Mouse (Mus musculus): Measurements from ENCODE around the gene Nppa.

The Nppa gene

DNA sequence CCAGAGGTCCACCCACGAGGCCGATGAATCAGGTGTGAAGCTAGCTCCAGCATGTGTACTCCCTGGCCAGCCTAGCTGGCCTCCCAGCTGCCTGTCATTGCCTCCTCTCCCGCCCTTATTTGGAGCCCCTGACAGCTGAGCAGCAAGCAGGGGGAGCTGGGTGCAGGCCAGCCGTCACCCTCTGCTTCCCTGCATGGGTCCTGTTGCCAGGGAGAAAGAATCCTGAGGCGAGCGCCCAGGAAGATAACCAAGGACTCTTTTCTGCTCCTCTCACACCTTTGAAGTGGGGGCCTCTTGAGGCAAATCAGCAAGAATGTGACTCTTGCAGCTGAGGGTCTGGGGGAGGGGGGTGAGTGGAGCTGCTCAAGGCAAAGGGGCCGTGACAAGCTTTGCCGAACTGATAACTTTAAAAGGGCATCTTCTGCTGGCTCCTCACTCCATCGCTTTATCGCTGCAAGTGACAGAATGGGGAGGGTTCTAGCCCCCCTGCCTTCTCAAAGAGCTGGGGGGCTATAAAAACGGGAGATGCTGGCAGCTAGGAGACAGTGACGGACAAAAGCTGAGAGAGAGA lies at the start of gene Nppa:
Gene Nppa (plus strand): TSS at position 521 of the 571 bp plus-strand sequence.
- in situ Hi-C loops (cut with MboI, MseI): loop anchor here in 1 of 2 experiments (5.0 kb wide), 1 partner anchor 43 kb away; no protein-coding TSS in a partner anchor

DNA sequence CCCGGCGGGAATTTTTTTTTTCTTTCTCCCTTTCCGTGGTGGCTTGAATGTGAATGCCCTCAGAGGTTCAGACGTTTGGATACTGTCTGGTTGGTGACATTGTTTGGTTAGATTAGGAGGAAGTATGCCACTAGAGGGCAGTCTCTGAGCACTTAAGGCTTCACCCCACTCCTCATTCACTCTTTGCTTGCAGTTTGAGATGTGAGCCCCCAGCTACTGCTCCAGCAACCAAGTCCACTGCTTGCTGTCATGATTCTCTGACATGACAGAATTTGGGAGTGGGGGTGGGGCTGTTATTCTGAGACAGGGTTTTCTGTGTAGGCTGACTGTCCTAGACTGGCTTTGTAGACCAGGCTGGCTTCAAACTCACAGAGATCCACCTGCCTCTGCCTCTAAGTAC lies 46.9 kb upstream of the Nppa start:
- in situ Hi-C loops (cut with MboI, MseI): no loop called here

DNA sequence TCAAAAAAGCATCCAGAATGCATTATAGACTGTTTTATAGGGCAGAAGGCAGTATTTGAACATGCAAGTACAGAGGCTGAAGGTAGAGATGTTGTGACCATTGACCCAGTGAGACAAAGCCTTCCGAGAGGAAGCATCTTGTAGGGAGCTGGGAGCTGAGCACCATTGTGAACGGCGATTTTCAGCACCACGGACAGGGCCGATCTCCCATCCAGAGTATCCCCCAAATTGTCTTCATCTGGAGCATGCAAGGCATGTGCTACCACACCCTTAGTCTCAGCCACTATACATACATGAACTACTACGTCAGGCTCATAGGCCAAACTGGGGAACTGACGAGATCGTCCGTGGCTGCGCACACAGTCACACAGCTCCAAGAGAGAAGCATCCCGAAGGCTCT lies 43.4 kb upstream of the Nppa start:
- in situ Hi-C loops (cut with MboI, MseI): loop anchor here in 1 of 2 experiments (5.0 kb wide), 2 partner anchors 45 to 110 kb away; partner anchors contain the start of gene Nppa

DNA sequence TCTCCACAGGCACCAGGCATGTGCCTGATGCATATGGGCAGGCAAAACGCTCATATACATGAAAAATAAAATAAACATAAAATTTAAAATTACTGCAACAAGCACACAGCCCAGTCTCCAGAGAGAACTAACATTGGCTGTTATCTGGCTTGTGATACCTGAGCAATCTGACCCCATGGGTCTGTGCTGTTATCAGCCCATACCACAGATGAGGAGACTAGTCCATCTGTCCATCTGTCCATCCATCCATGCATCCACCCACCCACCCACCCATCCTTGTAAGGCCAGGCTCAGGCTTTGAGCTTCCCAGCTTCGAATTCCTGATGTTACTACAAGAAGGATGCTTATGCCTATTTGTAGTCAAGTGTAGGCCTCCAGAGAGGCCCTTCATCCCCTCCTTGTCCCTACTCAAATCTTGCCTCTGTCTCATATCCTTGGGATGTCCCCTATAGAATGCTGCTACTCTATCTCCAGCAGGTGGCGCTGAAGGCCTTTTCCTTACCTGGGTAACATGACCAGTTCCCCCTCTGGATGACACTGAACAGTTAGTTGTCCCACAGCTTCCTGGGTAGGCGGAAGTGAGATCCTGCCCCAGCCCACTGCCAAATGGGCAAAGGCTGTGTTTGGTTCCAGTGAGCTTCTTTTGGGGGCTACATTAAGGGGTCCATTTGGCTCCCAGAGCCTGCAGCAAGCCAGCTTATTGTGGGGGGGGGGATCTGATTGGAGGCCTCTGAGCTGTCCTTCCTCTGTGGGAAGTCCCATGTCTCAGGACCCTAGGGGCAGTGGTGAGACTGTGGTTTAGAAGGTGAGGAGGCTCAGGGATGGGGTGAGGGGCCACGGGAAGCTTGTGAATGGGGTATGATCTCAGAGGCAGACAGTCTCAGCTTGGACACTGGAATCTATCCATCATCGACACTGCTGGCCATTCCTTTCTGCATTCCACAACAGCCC lies 40.4 kb upstream of the Nppa start:
- in situ Hi-C loops (cut with MboI, MseI): loop anchor here (5.0 kb wide), 3 partner anchors 42 to 107 kb away; partner anchors contain the start of gene Nppa (in 1 of the 2)

DNA sequence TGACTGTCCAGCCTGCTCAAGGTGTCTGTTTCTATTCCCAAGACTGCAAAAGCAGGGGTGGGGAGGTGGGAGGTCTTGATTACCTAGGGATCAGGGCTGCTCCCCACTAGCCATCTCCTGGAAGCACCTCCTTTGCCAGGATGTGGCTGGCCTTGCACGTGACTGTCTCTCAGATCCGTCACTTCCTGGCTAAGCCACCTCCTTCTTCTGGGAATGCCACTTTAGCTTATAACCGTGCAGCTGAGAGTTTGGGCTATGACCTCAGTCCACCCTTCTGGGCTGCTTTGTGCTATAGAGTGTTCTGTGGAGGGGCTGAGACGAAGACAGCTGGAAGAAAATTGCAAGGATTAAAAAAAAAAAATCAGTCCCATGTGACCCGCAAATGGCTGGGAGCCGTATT lies 37.7 kb upstream of the Nppa start:
- in situ Hi-C loops (cut with MboI, MseI): loop anchor here in 1 of 2 experiments (5.0 kb wide), 1 partner anchor 45 kb away; no protein-coding TSS in a partner anchor

DNA sequence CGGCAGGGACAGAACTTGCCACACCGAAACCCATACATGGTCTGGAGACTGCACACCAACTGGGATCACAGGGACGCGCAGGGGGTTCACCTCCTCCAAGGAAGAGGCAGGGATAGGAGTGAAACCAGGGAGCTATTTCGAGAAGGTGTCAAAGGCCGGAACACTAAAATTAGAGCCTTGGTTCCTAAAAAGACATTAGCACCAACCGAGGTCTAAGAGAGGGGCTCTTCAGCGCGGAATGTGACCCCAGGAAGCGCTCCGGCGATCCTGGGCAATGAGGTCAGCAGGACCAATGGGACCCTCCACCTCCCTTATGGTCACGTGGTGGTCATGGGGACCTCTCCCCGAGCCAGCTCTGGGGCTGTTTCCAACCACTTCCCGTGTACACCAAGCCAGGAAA lies 36.9 kb upstream of the Nppa start:
- in situ Hi-C loops (cut with MboI, MseI): loop anchor here in 1 of 2 experiments (5.0 kb wide), 1 partner anchor 44 kb away; no protein-coding TSS in a partner anchor

DNA sequence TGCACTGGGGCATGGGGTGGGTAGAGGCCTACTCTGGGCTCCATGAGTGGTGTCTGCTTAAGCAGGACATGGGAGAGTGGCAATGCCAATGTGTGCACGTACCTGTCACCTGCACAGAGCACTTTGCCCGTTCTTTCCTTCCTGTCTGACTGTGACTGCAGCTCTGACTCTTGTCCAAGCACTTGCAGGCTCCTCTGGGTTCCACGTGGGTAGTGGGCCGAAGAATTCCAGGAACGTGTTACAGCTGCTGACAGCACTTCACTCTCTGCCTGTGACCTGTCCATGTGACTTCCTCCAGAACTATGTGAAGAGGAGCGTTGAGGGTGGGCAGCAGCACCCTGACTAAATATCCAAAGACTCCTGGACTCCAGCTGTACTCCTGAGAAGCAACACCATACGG lies 34.8 kb upstream of the Nppa start:
- in situ Hi-C loops (cut with MboI, MseI): no loop called here

DNA sequence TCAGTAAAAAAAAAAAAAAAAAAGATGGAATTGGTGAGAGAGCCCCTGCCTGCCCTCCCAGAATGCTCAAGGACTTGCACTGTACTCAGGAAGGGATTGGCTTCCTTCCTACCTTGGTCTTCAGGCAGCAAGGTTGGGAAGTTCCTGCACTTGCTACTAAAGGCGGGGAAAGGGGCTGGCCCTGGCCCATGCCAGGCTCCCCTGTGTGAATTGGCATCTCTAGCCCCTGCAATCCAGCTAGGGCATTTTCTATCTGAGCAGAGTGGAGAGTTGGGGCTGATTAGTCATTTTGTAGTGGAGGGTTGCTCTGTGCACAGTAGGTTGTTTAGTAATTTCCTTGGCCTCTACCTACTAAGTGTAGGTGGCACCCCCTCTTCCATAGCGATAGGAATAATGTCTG lies 31.7 kb upstream of the Nppa start:
- in situ Hi-C loops (cut with MboI, MseI): no loop called here

DNA sequence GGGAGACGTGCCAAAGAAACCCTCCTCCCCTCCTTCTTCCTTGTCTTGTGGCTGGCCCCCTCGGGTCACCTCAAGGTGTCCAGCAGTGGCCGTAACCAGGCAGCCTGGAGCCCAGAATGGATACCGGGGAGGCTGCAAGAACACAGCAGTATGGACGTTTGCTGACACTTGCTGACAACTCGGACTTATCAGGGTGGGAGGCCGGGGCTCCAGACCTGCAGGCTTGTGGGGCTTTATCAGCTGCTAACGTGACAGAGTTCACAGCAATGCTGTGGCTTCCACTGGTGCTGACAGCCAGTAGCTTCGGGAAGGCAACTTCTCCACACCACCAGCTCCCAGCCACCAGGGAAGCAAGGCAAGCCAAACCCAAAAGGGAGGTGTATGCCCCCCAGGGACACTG lies 31.2 kb upstream of the Nppa start:
- in situ Hi-C loops (cut with MboI, MseI): no loop called here

DNA sequence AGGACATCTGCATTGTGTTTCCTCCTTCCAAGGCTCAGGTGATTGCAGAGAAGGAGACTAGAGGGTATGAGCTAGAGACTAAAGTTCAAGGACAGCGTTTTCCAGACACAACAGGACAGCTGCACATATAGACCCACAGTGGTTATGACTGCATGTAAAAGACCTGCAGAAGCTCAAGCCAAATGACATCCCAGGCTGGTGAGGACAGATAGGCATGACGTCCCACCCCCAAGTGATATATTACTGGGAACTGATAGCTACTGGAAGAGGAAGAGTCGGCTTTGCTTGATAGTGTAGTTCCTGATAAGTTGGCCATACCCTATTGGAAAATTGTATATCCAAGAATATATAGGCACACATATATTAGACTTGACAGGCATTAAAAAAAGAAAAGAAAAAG lies 24.3 kb upstream of the Nppa start:
- in situ Hi-C loops (cut with MboI, MseI): no loop called here

DNA sequence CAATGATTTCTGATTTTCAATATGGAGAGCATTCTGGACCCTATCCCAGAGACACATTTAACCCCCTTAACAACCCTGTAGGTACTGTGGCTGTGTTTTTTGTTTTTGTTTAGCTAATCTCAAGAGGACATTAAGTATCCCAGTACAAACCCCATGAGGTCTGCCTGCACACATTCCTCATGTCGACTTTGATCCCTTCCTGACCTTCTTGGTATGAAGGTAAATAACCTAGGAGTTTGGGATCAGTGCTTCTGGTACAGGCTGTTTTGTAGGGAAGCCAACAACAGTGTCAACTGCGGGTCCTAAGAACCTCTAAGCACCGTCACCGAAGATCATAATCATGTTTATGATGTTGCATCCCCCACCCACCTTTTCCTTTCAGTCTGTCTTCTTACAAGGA lies 22.8 kb upstream of the Nppa start:
- in situ Hi-C loops (cut with MboI, MseI): no loop called here

DNA sequence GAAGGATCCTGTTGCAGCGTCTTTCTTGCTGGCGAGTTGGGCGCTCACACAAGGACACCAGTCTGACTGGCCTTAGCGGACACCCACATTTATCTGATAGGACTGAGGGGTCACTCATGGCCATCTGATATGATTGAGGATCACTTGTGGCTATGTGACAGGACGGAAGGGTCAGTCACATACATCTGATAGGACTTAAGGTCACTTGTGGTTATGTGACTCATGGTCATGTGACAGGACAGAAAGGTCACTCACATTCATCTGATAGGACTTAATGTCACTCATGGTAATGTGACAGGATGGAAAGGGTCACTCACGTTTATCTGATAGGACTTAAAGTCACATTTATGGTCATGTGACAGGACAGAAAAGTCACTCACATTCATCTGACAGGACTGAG lies 22.1 kb upstream of the Nppa start:
- in situ Hi-C loops (cut with MboI, MseI): no loop called here

DNA sequence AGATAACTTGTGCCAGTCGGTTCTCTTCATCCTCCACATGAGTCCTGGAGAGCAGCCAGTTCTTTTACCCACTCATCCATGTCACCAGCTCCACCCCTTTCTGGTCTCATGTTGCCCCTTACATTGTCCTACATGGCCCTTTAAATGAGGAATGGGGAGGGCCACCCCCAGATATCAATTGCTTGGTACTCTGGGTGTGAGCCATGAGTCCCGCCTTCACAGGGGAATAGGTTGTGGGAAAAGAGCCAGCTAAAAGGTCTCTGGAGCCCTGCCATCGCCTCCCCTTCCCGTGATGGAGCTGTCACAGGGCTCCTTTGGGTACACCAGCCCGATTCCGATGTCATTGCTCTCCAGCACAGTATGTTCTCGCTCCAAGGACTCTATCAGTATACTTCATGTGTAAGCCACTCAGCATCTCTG lies 21.1 kb upstream of the Nppa start:
- in situ Hi-C loops (cut with MboI, MseI): no loop called here

DNA sequence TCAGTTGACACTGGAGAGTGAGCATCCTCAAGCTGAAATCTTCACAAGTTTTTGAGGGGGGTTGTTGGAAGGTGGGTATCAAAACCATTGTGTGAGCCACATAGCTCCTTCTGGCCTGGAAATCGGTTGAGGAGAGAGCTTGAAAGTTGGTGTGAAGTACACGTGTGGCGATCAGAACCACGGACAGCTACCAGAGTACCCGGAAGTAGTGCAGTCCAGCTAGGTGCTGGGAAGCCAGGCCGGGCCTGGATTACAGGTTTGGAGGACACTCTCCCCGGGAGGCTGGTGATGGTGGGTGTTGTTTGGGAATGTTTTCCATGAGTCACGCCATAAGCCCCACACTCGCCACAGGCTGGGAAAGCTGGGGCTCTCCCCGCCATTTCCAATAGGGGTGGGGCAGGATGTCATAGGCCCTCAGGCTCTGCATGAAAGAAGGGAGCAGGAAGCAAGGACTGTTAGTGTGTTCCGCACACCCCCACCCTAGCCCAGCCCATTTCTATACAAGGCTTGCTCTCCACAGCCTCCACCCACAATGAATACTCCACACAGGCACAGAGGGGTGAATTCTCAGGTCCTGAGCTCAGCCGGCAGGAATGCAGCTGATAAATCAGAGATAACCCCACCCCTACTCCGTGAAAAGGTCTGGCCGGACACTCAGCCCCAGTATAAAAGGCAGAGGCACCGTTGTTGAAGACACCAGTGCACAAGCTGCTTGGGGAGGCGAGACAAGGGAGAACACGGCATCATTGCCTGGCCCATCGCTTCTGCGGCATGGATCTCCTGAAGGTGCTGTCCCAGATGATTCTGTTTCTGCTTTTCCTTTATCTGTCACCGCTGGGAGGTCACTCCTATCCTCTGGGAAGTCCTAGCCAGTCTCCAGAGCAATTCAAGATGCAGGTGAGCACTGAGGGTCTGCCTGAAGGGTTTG lies 15.1 kb upstream of the Nppa start, which contains the start of gene Nppb:
Gene Nppb (plus strand): TSS at position 584 of the 928 bp plus-strand sequence.
- in situ Hi-C loops (cut with MboI, MseI): no loop called here

DNA sequence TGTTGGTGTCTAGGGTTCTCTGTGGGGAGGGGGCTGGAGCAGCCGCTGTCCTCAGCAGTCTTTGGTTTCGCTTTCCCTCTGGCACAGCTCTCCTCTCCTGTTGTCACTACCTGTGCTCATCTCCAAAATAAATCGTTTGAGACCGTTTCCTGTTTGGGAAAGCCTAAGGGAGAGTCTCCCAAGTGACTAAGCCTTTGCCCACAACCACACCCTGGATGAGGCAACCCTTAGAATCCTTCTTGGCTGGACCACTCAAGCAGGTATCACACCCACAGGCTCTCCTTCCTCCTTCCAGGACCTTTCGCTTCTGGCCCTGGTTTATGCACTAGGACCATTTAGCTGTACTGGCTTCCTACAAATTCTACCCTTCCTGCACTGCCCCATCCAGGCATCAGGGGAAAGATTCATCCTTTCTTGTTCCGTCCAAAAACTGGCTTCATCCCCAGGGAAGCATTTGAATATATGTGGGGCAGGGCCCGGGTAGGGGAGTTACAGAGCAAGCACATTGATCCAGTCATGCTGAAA lies 6.9 kb upstream of the Nppa start:
- in situ Hi-C loops (cut with MboI, MseI): no loop called here

DNA sequence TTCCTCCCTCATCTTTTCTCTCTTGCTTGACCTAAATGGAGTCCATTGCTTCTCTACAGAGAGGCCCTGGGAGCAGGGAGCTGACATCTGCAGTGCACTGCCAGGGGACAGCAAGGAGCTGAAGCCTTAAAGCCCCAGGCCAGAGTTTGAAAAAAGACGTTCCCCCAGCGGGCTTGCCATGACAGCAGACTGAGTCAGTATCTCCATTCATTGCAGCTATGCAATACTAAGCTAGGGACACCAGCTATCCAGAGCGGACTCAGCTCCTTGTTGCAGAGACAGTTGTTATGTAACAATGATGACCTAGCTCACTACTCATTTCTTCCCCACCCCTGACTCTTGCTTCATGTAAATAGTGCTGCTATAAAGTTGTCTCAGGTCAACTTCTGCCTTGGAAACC lies 5.2 kb upstream of the Nppa start:
- in situ Hi-C loops (cut with MboI, MseI): no loop called here

DNA sequence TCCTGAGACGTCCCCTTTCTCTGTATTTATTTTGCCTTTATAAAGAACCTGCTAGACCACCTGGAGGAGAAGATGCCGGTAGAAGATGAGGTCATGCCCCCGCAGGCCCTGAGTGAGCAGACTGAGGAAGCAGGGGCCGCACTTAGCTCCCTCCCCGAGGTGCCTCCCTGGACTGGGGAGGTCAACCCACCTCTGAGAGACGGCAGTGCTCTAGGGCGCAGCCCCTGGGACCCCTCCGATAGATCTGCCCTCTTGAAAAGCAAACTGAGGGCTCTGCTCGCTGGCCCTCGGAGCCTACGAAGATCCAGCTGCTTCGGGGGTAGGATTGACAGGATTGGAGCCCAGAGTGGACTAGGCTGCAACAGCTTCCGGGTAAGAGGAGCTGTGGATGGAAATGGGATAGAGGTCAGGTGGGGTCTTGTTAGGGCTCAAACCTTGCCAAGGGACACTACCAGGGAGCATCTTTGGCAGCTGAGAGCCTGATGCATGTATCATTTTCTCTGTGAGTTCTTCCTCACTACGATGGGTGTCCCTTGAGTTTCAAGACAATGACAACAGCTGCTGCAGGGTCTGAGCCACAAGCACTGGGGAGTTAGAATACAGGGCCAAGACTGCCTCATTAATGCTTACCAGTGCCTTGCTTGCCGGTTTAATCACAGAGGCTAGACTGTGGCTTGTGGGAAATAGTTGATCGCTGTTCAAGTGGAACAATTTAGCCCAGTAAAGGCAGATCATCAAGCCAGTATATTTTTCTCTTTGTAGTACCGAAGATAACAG lies 679 bp downstream of the Nppa start:
- in situ Hi-C loops (cut with MboI, MseI): loop anchor here in 1 of 2 experiments (5.0 kb wide), 1 partner anchor 44 kb away; no protein-coding TSS in a partner anchor

DNA sequence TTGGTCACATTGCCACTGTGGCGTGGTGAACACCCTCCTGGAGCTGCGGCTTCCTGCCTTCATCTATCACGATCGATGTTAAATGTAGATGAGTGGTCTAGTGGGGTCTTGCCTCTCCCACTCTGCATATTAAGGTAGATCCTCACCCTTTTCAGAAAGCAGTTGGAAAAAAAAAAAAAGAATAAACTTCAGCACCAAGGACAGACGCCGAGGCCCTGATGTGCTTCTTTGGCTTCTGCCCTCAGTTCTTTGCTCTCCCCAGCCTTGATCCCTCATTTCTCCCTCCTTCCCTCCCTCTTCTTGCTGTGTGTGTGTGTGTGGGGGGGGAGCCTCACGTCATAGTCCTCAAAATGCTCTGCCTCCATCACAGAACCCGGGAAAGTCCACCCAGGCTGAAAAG lies 1.3 kb downstream of the Nppa start:
- in situ Hi-C loops (cut with MboI, MseI): loop anchor here in 1 of 2 experiments (5.0 kb wide), 1 partner anchor 45 kb away; no protein-coding TSS in a partner anchor

DNA sequence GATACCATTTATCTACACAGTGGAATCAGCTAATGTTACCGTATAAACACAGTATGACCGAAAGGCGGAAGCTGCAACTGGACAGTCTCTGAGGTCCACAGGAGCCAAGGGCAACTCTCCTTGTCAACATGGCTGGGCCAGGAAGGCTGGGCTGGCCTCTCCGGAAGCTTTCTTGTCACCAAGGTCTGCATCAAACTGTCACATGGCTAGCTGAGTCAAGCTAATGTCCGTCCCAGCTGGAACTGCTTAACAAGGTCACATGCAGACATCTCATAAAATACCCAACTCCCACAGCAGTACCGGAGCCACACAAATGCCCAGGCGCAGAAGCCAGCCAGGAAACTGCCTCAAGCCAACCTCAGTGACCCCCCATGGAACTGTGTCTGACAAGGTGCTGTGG lies 3.8 kb downstream of the Nppa start:
- in situ Hi-C loops (cut with MboI, MseI): loop anchor here in 1 of 2 experiments (5.0 kb wide), 1 partner anchor 47 kb away; no protein-coding TSS in a partner anchor

DNA sequence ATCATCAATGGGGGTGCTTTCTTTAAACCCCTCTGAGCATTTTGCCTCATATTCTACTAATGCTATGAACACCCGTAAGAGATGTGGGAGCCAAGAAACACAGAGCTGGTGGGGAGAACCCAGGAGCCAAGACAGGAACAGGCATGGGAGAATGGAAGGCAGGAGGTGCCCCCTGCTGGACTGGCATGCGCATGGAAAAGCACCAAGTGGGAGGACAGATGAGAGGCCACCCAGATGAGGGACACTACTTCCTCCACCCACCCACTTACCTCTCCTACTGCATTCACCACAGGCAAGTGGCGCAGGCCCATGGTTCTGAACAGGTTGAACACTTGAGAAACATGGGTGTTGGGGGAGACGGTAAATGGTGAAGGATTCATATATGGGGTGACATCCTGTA lies 7.9 kb downstream of the Nppa start:
- in situ Hi-C loops (cut with MboI, MseI): loop anchor here in 1 of 2 experiments (5.0 kb wide), 1 partner anchor 46 kb away; no protein-coding TSS in a partner anchor
